Mouse (Mus musculus) induced T-regulatory cell, adult 2 months (primary cell): Measurements from ENCODE around the gene March6.

Source experiments
- DNase-seq: peaks from one replicate; pipeline ENCODE4 v3.0.0-alpha.2; 2012; ENCODE audit warnings: low read depth

March6 gene

DNA sequence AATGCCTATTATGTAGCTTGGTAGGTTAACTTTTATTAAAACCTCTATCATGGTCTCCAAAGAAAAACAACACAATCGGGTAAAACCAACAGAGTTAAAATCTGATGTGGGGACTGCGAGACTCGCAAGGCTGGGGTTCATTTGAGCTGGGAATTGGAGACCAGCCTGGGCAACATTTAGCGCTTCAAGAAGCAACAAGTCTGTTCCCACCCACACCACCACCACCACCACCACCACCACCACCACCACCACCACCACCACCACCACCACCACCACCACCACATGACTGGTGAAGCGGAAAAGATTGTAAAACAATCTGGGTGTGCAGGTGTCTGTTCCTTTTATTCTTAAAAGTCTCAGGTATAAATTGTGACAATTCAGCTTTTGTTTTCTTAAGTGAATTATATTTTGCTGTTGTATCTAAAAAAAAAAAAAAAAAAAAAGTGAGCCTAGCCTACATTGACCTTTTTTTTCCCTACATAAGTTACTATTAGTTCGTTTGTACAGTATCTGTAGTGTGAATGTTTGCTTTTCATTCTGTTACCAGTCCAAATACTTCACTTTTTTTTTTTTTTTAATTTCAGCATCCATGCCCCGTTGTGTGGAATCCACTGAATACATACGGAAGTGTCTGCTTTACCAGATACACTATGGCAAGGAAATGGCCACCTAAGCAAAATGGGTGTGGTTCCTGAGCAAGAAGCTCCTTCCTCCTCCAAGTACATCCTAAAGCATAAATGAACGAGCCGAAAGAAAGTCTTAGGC, 76.6 kb downstream of the March6 start:
- no peak for DNase-seq

DNA sequence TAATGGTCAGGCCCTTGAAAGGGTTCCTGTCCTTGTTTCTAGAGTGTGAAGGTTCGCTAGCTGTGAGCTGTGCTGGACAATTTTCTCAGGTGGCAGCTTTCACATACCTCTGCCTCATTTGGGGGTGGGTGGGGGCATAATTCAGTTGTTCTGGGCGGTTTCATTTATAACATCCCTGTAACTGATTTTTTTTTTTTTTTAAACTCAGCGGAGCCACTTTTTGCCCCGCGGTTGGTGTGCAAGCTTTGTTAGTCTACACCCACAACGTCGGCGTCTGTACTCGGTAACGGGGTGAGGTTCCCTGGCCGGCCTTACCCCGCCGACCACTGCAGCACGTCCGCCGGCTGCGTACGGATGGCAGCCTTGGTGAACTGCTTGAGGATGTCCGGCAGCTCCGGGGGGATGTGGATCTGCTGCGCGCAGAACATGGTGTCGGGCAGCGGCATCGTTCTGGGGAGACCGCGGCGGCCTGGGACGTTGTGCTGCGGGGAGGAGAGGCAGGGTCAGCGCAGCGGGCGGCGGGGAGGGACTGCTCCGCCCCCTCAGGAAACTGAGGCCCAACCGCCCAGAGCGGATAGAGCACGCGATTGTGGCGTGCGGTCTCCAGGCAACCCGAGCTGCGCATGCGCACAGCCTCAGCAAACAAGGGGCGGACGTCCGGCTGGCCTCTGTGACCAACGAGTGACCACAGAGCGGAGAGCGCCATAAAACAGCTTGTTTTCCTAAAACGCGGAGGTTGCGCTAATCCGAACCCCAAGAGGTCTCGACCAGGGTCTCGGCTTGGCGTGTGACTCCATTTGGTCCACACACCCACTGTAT, 77.5 kb downstream of the March6 start, which contains the start of gene Ropn1l:
Gene Ropn1l (minus strand): TSS at position 640 of the 819 bp plus-strand sequence.
- DNase-seq = peak; percentile 87

DNA sequence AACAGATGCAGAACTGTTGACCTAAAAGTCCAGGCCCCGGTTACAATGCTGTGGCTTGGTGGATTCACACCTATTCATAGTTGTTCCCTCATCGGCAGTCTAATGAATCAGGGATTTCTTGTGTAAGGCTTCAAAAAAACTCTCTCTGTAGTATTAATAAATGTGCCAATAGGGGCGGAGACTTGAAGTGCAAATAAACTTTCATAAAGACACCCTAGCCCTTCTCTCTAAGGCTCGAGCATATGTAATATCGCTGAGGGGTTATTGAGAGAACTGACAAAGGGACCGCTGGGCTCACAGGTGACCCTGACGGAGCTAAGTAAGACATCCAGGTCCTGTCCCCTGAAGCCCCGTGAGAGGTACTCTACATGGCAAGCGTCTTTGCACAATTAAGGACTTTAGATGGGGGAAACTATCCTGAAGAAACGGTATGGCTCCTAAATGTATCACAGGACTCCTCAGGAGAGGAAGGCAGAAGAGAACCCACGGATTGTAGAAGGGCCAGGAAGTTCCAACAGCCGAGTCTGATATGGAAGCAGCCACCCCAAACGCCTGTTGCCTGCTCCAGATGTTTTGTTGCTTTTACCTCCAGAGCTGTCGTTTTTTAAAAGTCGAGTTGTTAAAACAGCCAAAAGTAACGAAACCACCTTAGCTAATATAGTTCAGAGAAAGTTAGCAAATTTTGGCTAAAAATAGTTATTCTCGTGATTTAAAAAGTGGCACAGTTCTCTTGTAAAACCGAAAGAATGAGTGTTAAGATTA, 78.3 kb downstream of the March6 start:
- DNase-seq = peak; percentile 56

DNA sequence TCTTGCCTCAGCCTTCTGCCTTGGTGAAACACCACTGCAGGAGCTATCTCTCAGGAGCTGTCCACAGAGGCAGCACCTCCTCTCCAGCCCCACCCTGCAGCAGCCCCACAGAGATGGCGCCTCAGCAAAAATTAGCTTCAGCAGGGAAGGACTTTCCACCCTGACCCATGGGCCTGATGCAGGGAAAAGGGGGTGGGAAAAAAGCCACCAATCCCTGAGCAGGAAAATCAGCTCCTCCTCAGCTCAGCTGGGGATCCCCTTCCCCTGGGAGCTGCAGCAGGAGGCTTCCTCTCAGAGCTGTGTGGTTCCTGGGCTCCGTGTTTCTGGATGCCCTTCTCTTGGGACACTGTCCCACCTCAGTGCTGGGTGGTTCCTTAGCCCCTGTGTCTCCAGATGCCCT, 81.1 kb downstream of the March6 start:
- DNase-seq = no peak

DNA sequence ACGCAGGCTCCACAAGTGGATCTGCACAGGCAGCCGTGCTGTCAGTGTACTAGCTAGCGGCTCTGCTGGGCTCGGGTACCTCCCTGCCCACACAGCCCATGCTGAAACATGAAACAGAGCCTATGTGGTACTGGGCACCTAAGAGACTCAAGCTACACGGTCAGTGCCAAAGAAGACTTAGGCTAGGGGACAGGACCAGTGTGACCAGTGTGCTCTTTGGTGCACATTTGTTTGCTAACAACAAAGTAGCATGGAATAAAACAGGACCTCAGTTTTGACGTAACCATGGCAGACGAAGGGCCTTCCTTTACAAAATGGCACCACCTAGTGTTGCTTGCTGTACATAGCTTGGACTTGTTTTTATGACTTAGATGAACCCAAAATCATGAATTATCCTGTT, 83.7 kb downstream of the March6 start:
- peak; percentile 55 for DNase-seq

DNA sequence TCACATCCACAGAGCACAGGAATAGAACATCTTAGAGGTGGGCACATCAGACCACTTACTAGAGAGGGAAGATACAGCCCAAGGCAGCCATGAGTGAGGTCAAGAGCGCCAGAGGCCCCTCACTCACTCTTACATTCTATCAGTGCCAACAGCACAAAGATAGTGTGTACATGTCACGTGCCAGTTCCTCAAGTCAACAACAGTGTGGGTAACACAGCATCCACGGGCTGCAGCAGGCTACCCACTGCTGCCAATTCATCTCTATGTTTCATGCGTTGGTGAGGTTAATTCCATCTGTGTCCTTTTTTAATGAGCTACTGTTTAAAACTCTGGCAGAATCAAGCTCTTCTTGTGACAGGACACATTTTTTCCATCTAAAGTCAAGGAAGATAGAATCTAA, 88.2 kb downstream of the March6 start:
- DNase-seq = no peak

DNA sequence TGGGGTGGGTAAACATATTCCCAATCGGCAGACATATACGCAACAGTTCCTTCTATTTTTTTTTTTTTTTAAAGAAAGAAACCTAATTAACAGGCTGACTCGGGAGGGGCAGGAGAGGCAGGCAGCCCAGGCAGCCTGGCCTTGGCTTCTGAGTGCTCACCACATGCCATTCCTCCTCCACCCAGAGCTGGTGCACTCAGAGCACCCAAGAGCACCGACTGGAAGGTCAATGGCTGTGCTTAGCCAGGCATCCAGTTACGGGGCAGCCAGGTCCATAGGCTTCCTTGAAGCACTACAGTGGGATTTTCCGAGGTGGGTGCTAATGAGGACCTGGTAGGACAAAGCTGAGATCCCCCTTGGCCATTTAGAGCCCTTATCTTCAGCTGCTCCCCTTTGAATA, 88.9 kb downstream of the March6 start:
- DNase-seq = no peak

DNA sequence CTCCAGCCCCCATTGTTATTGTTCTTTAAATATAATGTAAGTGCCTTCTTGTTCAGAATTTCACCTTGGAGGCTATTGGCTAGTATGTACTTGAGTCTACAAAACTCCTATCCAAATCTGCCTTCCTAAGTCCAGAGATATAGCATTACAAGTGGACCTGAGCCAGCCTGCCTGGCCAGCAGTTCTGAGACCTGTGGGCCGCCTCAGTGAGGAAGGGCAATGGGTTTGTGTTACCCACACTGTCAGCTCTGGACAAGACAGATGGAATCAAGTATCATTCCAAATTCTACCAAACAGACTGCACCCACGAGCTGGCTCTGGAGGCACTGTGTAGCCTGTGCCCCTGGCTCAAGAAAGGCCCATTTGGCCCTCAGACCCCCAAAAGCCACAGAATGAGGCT, 94.0 kb downstream of the March6 start:
- no peak for DNase-seq

DNA sequence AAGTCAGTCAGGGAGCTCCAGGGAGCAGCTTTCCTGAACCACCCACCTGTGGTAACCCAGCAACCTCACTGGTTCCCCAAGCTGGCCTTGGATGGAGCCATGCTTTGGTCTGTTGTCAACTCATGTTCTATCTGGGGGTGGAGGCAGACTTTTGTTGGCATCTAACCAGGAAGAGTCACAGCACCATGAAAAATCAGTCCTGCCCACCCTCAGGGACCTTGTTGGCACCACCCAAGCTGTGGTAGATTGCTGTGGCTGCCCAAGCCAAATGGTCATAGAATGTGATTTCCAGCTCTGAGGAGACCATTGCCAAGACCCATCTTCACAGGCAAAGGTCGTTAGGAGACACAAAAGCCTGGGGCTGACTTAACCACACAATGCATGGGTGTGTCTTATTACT, 94.8 kb downstream of the March6 start:
- DNase-seq = no peak

DNA sequence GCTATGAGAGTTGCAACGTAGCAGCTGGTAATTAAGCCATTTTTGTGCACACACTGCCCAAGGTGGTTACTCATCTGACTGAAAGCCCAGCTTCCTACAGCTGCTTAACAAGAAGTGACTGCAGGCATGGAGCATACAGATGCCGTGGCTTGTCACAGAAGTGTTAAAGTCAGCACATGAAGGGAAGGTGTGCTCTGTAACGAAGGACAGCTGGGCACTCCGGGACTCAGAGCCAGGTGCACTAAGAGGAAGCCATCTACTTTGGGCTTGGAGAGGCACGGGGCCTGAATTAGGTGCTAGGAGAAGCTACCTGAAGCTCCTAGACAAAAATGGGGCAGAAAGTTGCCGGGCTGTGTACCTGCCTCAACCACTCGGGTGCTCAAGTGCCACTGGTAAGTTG, 97.1 kb downstream of the March6 start:
- DNase-seq = no peak

DNA sequence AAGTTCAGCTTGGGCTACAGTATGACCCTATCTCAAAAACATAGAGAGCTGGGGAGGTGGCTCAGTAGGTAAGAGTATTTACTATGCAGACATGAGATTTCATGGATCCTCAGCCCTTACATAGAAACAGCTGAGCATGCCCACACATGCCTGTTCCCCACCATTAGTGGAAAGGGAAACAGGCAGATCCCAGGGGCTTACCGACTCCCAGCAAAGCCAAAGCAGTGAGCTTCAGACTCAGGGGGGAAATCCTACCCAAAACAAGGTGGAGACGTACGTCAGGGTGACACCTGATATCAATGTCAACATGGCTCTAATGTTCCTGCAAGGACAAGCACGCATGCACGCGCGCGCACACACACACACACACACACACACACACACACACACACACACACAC, 99.0 kb downstream of the March6 start:
- DNase-seq = no peak

DNA sequence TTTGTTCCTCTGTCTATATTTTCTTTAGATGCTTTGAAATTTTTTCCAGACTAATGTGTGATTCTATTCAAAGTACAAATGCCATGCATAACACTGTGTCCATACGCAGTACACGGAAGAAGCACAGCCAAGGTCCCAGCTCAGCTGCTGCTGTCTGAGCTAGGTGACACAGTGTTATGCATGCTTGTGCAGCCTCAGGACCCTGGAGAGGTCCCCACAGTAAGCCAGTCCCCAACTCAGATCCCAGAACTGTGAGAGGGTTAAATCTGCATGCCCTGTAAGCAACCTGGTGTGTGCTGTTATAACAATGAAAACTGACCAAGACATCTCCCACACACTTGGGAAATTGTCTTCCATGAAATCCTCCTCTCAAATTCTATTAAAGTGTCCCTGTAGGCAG, 100.8 kb downstream of the March6 start:
- no peak for DNase-seq

DNA sequence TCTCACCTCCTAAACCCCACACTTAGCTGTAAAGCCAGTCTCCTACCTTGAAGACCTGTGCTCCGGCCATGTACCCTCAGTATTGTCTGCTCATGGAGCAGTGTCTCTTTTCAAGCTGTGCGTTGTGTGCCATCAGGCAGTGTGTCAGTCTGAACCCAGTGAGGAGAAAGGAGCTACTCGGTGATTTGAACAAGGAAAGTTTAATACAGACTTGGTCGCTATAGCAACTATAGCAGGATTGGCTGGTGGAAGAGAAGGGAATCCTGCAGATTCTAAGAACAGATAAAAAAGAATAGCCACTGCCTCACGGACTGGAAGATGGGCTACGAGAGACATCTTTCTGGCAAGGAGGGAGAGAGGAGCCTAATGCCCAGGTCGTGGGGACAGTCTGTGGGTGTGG, 101.4 kb downstream of the March6 start:
- DNase-seq = no peak

DNA sequence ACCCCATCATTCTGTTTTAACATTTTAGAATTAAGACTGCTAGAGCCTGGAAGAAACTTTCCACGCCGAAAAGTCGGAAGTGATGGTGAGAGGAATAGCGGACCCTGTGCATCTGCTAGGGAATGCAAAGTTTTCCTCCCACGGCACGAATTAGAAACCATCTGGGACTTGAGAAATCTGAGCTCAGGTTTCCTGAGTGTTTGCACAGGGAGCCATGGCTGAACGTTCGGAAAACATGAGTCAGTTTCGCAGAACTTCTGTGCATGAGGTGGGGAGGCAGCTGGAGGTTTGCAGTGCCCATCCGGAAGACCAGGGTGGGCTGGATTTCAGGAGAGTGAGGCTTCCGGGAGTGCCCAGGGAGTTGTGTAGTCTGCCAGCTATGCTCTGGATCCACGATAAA, 102.3 kb downstream of the March6 start:
- no peak for DNase-seq

DNA sequence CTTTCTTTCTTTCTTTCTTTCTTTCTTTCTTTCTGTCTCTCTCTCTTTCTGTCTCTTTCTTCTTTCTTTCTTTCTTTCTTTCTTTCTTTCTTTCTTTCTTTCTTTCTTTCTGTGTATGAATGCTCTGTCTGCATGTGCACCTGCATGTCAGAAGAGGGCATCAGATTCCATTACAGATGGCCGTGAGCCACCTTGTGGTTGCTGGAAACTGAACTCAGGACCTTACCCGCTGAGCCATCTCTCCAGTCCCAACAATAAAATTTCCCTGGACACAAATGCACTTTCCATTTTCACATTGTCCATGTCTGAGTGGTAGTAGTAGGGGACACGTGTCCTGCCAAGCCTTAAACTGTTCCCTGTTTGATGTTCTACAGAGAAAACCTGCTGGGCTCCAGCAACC, 103.5 kb downstream of the March6 start:
- DNase-seq = no peak

DNA sequence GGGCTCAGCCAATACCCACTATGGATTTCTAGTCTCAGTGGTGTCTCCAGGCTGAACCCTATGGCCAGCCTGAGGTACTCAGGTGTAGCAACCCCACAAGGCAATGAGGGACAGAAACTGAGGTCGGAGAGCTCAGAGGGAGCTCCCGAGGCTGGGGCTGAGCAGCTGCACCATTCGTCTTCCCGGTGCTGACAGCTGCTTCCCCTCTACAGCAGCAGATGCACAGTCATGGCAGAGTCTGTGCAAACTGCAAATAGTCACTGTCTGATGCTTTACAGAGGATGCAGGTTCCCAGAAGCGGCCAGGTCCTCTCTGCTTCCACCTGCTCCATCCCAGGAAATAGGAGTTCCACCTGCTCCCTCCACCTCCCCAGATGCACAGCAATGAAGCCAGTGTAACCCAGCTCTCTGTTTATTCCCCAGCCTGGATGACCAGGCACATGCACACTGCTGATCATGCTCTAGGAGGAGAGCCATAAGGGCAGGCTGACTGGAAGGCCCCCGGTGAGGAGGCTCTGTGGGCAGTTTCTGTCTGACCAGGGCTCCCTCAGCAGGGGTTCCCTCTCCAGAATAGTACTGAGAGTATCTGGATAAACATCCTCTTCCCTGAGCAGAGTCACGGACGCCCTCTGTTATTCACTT, 104.7 kb downstream of the March6 start:
- DNase-seq = no peak

DNA sequence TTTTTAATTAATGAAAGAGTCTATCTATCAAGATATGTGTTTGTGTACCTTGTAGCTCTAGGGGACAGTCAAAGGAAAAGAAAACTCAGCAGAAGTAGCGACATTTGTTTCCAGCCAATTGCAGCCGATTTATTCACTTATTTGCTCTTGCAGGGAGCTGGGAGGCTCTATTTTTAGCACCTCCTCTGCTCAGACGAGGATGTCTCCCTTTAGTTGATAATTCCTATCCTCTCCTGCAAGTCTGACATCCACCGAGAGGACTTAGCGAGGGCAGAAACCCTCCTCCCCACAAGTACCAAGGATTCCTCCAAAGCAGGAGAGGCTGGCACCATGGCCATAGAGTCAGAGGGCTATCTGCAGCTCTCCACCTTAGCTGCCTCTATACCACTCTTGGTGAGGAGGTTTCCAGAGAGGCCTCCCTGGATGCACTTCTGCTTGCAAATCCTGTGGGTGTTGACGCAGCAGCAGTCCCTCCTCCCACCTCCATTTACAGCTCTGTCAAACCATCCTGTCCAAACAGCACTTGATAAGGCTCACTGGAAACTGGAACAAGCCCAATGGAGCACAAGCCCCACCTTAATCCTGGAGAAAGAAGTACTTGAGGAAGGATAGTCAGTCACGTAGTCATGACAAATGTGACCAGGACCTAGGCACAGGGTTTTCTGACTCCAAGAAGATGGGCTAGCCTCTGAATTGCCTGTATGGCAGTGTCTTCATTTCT, 108.0 kb downstream of the March6 start:
- no peak for DNase-seq

DNA sequence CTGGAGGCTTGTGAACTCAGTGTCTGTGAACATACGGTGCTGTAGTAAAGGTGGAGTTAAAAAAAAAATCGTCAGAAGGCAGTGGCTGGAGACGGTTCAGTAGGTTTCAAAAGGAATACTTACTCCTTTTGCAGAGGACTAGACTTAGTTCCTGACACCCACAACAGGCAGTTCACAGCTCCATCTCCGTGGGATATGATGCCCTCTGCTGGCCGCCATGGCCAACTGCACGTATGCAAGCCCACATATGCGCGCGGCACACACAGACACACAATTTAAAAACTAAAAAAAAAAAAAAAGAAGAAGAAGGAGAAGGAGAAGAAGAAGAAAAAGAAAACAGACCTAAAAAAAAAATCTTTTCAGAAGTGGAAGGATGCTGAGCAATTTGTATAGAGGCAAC, 111.8 kb downstream of the March6 start:
- DNase-seq = peak; percentile 56

DNA sequence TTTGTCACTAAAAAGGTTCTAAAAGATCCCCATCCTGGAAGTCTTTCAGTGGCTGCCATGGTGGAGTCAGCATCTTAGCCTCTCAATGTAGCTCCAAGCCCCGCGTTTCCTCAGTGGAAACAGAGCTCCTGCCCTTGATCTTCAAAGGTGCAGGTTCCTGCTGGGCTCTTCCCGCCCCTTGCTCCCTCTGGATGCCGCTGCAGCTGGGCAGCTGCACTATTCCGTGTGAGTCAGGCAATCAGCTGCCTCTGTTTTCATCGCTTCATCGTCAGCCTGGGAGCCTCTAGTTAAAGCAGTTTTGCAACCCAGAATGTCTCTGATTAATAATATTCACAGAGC, 112.2 kb downstream of the March6 start:
- DNase-seq = peak; percentile 11

DNA sequence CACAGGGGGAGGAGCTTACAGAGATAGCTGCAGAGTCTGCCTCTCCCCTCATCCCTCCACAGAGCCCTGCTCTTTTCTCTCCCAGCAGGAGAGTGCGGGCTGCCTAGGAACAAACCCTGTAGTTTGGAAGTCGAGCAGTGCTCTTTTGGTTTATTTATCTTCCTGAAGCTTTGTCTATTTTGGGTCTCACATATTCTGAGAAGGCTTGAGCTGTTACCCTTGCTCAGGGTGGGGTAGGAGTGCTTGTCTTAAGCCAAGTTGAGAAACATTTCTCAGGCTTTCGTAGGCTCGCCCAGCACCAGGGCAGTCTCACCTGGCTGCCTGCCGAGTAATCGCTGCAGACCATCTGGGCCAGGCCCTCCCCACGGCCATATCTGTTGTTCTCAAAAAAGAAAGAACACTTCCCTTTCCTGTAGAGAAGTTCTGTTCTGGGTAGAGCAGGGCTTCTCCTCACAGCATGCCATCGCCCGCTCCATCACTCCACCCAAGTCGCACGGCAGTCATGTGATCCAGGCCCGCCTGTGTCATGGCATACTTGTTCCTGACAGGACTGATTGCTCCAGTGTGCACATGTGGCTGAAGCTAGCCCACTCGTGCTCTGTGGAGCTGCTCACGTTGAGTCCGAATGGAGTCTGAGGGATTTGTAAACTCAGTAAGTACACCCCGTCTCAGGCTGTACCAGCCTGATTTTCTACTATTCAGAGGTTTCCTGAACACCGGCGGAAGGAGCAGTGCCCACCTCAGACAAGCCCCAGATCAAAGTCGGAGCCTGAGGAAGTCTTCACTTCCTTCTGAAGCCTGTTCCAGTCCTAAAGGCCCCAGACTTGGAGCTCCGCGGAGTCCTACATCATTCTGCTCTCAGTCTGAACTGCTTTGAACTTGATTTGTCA, 112.8 kb downstream of the March6 start:
- peak; percentile 15 for DNase-seq

DNA sequence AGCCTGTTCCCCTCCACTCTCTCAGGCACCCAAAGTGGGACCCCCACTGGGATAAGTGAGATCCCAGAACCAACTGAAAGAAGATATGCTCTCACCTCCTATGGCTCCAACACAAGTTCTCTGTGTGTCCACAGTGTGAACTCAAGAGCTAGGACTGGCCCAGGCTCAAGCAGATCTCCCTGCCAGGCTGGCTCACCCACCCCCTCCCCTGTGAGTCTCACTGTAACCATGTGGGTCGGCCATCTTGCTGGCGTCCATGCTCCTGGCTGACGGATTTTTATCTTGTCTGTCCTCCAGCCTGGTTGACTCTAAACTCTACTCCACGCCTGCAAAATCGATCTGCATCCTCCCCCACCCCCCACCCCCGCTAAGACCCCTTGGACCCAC, 113.5 kb downstream of the March6 start:
- no peak for DNase-seq
